Mouse (Mus musculus) neural tube, embryonic 10.5 days (tissue): ENCODE data around the gene Klhl18.
"Not testable (repeated sequence)": the region's sequence is repeated elsewhere in the genome, so short reads cannot be mapped to it uniquely, and the experiment has no call there.

Experiments
- DNase-seq: peaks from one replicate; pipeline ENCODE4 v3.0.0-alpha.2; 2017; ENCODE audit warnings: low spot score; ENCODE audit errors: extremely low spot score

Klhl18 gene

DNA sequence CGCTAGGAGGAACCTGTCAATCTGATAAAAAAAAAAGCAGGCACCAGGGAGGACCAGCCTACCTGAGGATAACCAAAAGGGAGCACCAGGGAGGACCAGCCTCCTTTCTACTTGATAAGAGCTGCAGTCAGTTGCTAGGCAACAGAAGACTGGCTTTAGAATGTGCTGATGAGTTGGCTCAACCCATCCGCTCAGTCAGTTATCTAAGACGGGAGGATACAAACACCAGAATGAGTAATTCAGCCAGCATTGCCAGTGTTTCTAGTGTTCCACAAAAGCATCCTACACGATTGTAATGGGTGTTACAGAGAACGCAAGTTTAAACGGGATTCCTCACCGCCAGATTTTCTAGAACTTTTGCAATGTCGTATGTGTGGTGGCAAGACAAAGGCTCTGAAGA, 45.3 kb downstream of the Klhl18 start:
- no peak for DNase-seq

DNA sequence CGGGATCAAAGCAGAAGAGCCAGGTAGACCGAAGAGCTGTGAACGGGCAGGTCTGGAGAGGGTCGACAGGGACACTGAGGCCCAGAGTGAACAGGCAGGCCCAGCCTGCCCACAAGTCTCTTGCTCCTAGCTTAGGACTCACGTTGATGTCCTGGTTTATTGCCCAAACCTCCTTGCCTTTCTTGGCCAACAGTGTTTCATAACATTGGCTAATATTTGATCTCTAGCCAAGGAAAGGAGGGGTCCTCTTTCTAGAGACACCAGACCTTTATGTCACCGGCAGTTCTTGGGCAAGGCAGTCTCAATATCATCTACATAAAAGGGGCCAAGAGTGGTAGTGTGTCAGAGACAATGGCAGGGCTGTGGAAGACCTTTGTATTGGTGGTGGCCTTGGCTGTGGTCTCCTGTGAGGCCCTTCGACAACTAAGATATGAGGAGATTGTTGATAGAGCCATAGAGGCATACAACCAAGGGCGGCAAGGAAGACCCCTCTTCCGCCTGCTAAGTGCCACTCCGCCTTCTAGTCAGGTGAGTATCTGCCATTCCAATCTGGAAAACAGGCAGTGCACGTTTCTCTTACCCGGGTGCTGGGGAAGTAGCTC, 56.9 kb downstream of the Klhl18 start, which contains the start of gene Ngp:
Gene Ngp (plus strand): TSS at position 237 of the 602 bp plus-strand sequence.
- DNase-seq: no peak

DNA sequence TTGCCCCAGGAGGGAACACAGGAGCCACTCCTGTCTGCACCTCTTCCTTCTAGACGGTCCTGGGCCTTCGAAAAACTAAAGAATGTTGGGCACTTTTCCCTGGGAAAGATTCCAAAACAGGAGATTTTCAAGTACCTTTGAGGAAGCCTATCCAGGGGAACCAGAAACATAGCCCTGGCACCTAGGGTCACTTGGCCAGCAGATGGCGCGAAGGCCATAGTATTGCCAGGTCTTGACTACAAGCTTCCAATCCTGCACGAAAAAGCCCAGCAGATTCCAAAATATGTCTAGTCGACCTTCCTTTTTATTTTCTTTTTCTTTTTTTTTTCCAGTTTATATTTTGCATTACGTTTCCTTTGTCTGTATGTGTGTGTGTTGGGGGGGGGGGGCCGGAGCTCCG, 62.7 kb downstream of the Klhl18 start:
- peak; percentile 41 for DNase-seq

DNA sequence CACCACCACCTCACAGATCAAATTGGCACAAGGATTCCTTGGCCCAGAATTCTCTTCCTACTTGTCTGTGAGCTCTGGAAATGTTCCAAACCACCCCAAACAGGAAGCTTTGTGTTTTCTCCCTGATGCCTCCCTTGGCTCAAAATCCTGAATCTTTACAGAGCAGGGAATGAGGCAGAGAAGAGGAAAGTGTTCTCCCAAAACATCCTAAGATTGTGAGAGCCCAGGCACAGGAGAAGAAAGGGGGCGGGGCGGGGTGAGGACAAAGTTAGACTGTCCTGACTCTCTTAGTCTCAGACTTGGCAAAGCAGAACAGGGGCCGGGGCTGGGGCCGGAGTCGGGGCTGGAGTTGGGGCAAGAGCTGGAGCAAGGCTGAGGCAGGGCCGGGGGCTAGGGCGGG, 63.6 kb downstream of the Klhl18 start:
- no peak for DNase-seq

DNA sequence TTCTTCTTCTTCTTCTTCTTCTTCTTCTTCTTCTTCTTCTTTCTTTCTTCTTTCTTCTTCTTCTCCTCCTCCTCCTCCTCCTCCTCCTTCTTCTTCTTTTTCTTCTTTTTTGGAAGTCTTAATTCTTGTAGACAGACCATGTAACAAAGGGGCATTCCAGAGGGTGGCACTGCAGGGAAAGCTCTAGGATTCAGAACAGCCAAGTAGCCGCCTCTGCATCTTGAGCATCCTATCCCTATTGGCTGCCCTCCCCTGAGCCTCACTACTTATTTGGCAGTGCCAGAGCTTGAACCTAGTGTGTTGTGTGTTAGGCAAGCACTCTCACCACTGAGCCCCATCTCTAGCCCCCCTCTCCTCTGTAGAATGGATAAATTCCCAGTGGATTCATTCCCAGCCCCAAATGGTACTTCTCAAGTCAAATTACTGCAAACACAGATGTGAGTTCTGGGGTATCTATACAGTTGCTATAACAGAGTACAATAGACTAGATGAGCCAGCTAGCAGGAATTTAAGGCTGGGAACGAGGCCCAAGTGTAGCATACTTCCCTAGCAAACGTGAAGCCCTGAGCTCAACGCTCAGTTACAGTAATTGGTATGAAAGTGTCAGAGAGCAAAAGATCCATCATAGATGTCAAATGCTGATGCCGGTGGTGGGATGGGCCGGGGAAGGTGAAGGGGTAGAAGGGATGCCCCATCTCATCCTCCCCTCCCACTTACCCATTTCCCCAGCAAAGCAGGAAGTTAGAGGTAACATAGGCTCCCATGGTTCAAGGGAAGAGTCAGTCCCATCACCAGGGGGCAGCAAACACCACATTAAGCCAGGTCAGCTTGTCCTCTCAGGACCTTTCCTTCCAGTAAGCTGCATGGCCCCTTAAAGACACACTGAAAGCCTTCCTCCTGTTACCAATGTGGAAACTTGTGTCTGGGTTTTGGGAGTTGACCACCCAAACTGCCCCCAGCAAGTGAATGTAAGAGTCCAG, 65.3 kb downstream of the Klhl18 start:
- DNase-seq: peak; percentile 76

DNA sequence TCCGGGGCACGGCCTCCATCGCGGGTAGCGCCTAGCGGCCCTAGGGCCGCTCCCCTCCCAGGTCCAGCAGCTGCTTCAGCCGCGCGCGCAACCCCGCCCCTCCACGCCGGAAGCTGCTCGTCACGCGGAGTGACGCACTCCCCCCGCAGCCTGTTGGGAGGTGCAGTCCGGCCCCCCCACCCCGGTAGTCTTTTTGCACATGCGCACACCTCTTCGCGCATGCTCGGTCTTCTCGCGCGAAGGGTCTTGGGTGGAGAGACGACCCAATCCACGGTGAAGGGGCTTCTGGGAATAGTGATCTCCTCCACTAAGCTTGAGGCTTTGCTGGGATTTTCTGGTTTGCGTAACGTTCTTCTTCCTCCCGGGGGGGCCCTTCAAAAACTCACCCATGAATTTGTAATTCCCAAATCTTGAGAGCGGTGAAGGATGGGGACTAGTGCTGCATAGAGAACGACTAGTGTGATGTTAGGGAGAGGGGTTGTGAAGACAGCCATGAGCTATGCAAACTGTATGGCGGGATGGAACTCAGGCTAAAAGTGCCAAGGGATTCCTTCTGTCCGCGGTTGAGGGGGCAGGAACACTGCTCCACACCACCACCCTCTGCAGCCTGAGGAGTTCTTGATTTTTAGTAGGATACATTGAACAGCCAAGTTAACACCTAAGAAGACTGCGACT, 68.3 kb downstream of the Klhl18 start, which contains the start of gene Ptpn23:
Gene Ptpn23 (minus strand): TSS at position 115 of the 675 bp plus-strand sequence.
- peak; percentile 98 for DNase-seq

DNA sequence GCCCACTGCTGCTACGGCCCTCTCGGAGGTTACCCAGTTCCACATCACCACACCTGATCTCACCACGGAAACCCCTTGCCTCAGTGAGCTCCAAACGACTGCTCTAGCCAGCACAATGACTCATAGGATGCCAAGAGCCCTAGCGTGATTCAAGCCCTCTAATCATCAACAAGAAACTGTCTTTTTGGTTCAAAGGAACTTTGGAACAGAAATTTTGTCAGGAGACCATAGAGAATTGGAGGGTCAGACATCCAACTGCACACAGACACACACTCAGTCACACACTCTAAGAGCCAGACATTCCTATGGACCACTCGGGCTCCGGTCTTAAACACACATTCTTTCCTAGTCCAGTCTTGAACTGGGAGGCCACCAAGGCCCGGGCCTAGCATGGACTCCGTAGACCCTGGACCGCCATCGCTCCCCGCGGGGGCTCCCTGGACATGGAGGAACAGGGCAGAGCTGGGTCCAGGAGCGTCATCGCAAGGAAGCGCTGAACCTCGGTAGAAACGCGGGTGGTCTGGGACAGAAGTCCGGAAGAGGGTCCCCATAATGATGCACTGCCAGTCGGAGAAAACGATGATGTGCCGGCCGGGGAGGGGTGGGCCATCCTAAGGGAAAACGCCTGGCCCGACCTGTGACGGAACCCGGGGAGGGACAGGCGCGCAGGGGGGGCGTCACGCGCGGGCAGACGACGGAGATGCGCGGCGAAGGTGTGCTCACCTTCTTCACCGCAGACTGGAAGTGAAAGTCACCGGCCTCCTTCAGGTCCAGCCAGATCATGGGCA, 69.0 kb downstream of the Klhl18 start:
- DNase-seq: no peak

DNA sequence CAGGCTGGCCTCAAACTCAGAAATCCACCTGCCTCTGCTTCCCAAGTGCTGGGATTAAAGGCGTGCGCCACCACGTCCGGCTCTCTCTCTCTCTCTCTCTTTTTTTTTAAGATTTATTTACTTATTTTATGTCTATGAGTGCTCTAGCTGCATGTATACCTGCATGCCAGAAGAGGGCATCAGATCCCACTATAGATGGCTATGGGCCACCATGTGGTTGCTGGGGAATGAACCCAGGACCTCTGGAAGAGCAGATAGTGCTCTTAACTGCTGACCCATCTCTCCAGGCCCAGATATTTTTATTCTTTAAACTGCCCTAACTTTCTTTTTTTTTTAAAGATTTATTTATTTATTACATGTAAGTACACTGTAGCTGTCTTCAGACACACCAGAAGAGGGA, 73.3 kb downstream of the Klhl18 start:
- not testable (repeated sequence) for DNase-seq

DNA sequence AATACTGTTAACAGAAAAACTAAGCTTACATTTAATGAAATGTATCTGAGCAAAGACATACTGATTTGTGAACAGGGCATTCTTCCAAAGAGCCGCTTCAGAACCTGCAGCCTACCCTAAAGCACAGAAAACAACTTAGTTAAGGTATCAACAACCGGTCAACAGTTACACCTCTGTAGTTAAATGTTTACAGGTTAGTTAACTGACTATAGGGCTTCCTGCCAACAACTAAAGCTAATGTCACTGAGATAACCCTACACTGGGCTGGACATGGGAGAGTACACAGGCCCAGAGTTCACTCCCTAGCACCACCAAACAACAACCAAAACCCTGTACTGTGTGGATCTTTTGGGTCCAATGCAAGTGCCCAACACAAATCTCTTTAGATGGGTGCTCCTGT, 73.8 kb downstream of the Klhl18 start:
- DNase-seq: no peak

DNA sequence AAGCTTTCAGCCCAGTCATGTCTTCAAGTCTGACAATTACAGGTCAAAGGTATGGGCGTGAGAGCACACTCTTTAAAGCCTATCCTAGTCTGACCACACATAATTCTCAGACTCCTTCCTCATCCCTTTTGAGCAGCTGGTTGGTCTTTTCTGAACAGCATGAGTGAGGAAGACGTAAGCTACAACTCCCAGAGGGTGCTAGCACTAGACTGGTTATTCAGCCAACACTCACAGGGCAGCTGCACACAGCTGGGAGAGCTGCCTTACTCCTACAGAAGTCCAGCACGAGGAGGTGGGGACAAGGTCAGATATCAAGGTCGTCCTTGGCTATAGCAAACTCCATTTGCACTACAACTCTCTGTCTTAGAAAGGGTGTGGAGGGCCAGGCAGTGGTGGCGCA, 75.8 kb downstream of the Klhl18 start:
- DNase-seq: no peak

DNA sequence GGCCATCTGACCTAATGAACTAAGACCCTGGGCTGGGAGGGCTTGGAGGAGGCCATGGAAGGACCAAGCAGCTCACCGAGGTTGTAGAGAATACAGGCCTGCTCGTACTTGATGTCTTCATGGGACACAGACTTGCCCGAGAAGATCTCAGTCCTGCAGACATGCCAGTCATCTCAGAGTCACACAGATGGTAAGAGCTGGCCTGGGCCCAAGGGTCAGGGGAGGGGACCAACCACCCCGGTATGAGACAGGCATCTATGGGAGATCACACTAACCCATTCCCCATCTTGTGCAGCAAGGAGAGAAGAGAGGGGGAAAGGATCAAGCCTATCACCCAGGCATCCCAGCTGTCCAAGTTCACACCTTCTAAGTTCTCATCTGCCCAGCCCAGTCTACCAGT, 83.2 kb downstream of the Klhl18 start:
- DNase-seq: no peak

DNA sequence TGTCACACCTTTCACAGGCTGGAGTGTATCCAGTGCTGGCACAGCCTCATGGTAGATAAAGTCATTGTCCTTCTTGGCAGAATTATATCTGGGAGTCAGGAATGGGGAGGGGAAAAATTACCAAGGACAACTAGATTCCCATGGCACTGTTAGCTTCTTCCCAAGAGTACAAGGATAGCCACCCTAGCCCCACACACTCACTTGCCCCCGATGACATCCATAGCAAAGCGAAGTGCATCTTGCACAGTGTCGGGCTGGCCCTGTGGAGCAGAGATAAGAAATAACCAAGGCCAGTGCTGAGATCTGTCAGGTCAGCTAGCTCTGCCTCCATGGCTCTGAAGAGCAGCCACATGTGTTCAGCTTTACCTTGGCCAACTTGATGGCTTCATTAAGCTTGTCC, 85.7 kb downstream of the Klhl18 start:
- no peak for DNase-seq

DNA sequence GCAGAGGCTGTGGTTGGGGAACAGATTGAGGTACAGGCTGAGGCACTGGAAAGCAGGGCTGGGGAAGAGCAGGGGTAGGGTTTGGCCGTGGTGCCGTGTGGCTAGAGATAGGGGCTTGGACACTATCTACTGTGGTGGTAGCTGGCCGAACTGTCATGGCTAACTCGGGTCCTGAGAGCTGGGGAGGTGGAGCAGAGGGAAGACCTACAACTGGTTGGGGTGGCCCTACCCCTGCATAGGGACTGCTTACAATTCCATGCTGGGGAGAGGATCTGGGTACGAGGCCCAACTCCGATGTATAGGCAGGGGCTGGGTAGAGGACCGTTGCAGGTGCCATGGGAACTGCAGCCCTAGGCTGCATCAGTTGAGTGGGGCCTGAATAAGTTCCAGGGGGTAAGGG, 88.5 kb downstream of the Klhl18 start:
- no peak for DNase-seq

DNA sequence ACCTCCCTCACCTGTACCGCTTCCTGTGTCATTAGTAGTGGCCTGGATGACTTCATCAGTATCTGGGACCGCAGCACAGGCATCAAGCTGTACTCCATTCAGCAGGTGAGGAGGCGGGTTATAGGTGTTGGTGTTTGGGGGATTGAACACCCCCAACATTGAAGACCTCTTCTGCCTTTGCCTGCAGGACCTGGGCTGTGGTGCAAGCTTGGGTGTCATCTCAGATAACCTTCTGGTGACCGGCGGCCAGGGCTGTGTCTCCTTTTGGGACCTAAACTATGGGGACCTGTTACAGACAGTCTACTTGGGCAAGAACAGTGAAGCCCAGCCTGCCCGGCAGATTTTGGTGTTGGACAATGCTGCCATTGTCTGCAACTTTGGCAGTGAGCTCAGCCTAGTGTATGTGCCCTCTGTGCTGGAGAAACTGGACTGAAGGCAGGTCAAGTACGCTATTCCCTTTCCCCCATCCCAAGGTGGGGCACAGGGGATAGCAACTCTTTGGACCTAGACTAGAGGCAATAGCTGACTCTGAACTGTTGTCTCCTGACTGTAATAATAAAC, 92.0 kb downstream of the Klhl18 start:
- no peak for DNase-seq

DNA sequence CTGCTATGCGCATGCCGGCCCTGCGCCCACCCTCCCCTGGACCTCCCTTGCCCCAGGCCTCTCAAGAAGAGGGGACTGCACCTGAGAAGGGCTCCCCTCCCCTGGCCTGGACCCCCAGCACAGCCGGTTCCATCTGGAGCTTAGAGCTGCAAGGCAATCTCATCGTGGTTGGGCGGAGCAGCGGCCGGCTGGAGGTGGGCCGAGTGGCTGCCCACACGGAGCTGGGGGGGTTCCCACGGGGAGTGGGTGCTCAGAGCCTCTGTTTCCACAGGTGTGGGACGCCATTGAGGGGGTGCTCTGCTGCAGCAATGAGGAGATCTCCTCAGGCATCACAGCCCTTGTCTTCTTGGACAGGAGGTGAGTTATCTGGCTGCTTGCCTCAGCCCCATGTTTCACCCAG, 95.2 kb downstream of the Klhl18 start:
- no peak for DNase-seq

DNA sequence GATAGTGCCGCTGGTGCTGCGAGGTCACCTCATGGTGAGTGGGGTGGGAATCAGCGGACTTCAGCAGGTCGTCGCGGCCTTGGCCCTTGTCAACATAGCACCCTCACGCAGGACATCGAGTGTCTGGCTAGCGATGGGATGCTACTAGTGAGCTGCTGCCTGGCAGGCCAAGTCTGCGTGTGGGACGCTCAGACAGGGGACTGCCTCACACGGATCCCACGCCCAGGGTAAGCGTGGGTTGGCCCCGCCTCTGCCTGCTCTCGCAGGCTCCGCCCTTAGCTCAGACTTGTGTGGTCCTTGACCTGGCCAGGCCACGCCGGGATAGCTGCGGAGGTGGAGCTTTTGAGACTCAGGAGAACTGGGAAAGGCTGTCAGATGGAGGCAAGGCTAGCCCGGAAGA, 95.8 kb downstream of the Klhl18 start:
- DNase-seq: no peak

DNA sequence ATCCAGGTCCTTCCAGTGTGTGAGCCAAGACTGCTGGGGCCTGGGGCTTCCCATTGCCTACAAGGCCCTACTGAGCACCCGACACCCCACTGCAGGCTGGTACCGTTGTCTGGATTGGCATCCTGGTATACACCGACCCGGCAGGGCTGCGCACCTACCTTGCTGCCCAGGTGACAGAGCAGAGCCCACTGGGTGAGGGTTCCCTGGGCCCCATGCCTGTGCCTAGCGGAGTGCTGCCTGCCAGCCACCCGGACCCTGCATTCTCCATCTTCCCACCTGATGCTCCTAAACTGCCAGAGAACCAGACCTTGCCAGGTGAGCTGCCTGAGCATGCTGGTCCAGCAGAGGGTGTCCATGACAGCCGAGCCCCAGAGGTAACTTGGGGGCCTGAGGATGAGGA, 97.1 kb downstream of the Klhl18 start:
- no peak for DNase-seq

DNA sequence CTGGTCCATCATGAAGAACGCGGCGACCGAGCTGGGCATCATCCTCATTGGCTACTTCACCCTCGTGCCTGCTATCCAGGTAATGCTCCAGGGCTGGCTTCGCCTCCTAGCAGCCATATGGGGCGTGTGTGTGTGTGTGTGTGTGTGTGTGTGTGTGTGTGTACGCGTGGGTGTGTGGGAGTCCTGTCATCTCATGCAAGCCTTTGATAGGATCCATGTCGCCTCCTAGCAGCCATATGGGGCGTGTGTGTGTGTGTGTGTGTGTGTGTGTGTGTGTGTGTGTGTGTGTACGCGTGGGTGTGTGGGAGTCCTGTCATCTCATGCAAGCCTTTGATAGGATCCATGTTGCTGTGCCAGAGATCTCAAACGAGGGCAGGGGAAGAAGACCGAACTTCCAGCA, 98.8 kb downstream of the Klhl18 start:
- not testable (repeated sequence) for DNase-seq
